Mouse (Mus musculus) kidney, postnatal 4 days (tissue): Measurements from ENCODE around the gene Olfr301.

Experiments used
- DNase-seq, 2 experiments: peaks; one replicate each; pipeline ENCODE4 v3.0.0; 2021; ENCODE audit warnings: mixed read lengths in 2 of 2

The Olfr301 gene

DNA sequence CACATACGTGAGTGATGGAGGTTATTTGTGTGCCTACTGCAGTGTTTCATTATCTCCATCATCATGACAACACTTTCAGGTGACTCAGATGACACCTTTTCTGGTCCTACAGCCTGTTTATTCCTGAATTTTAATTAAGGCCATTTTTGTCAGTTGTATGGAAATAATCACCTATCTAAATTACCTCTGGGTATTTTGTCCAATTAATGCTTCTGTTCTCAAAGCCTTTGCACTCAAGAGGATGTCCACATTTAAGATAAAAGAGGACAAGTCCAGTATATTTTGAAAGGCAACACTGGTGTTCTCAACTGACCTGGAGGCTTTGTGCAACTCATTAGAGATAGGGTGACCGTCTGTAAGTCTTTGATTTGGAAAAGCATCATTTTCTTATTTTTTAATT is at the start of gene Olfr301:
Gene Olfr301 (plus strand): TSS at position 301 of the 400 bp plus-strand sequence.
- no peak for DNase-seq

GRCm38 (mm10) chr7:86366828-86367227 is 36.8 kb upstream of the Olfr301 start, which contains the start of gene Olfr305:
Gene Olfr305, minus strand, starts transcription at chr7:86366928.
- DNase-seq: no peak

GRCm38 (mm10) chr7:86385769-86386168 is 17.9 kb upstream of the Olfr301 start:
- DNase-seq: no peak

- DNase-seq: no peak
These were observed 17.1 kb upstream of the Olfr301 start, which contains the start of gene Olfr304 for GRCm38 (mm10) chr7:86386558-86386957. Gene Olfr304, minus strand, starts transcription at chr7:86386658.

GRCm38 (mm10) chr7:86397689-86398088 is 6.0 kb upstream of the Olfr301 start, which contains the start of gene Olfr303:
Gene Olfr303, minus strand, starts transcription at chr7:86397789.
- DNase-seq: no peak

DNA sequence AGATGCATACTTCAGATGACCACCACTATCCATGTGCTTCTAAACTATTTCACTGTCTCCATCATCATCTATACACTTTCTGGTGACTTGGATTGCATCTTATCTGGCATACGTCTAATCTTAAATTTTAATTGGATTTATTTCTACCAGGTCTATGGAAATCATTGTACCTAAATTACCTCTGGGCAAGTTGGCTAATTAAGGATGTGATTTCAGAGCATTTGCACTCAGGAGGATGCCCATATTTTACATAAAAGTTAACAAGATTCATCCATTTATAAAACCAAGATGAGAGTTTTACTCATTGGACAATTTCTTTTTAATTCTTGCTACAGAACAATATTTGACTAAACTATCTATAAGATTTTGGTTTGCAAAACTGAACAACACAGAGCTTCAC is 56.0 kb downstream of the Olfr301 start, which contains the start of gene Olfr299:
Gene Olfr299 (plus strand): TSS at position 301 of the 400 bp plus-strand sequence.
- no peak for DNase-seq
